Mouse (Mus musculus) liver, adult 2 months (tissue): ENCODE data around the gene Bcl6b. TPM values are rescaled to one million over a fixed set of nuclear protein-coding genes. Genes with fewer than 3 reads are reported as not detected.

ENCODE experiments used
- DNase-seq: peaks from one replicate; pipeline ENCODE4 v3.0.0-alpha.2; 2011; ENCODE audit warnings: low read depth, low spot score; ENCODE audit errors: extremely low read depth
- H3K27ac ChIP-seq: fragments of 200-500 bp; replicated peaks from 2 replicates; pipeline ENCODE4 v1.5.1; 2012; ENCODE audit warnings: low read depth, mild to moderate bottlenecking, control low read depth, inconsistent platforms, low read length; ENCODE audit not compliant: insufficient read depth
- H3K27me3 ChIP-seq: fragments of 200-500 bp; 2 replicates; pipeline ENCODE4 v1.6.1; 2012; ENCODE audit warnings: mild to moderate bottlenecking, moderate library complexity, low read length, inconsistent platforms; ENCODE audit not compliant: control insufficient read depth, insufficient read depth
- H3K36me3 ChIP-seq: fragments of 200-500 bp; 2 replicates; pipeline ENCODE4 v1.6.1; 2012; ENCODE audit warnings: low read length, inconsistent platforms; ENCODE audit not compliant: control insufficient read depth, insufficient read depth
- H3K4me1 ChIP-seq: fragments of 200-500 bp; 2 replicates; pipeline ENCODE4 v1.6.1; 2011; ENCODE audit warnings: low read length; ENCODE audit not compliant: control insufficient read depth, insufficient read depth
- H3K4me3 ChIP-seq: fragments of 200-500 bp; 2 replicates; pipeline ENCODE4 v1.5.1; 2011; ENCODE audit warnings: low read depth, mild to moderate bottlenecking, control low read depth, low read length, moderate library complexity; ENCODE audit not compliant: insufficient read depth
- H3K79me2 ChIP-seq: fragments of 200-500 bp; 2 replicates; pipeline ENCODE4 v1.6.1; 2012; ENCODE audit warnings: inconsistent platforms, mild to moderate bottlenecking, low read length, moderate library complexity; ENCODE audit not compliant: control insufficient read depth, insufficient read depth
- H3K9ac ChIP-seq: fragments of 200-500 bp; 2 replicates; pipeline ENCODE4 v1.6.1; 2012; ENCODE audit warnings: low read depth, mild to moderate bottlenecking, control low read depth, inconsistent platforms, low read length
- CTCF ChIP-seq: fragments of 200-500 bp; IDR thresholded peaks from 2 replicates; pipeline ENCODE4 v1.5.1; 2011; ENCODE audit warnings: low read depth, low read length, control low read depth
- POLR2A ChIP-seq: fragments of 200-500 bp; IDR thresholded peaks from 2 replicates; pipeline ENCODE4 v1.6.1; 2011; ENCODE audit warnings: low read length, control low read depth; ENCODE audit not compliant: insufficient read depth; ENCODE audit errors: extremely low read depth
- WGBS: fragments of 180-500 bp; shearing (Covaris S2); methylation state at CpG from one replicate; pipeline ENCODE4 v1.1.7; 2018; 5-methylcytosine and 5-hydroxymethylcytosine counted together
- polyA plus RNA-seq: library from polyadenylated mRNA; depleted of rRNA; stranded (reverse); fragments of >200 nt; gene quantifications from 2 replicates; pipeline ENCODE4 v1.2.3, GENCODE M21; 2012
- total RNA-seq: library from RNA; depleted of rRNA; stranded (reverse); fragments of >200 nt; gene quantifications from 2 replicates; pipeline ENCODE4 v1.2.3, GENCODE M21; 2014

The Bcl6b gene
- total and polyA plus RNA-seq, 2 experiments: 0.74 to 1.3 TPM

DNA sequence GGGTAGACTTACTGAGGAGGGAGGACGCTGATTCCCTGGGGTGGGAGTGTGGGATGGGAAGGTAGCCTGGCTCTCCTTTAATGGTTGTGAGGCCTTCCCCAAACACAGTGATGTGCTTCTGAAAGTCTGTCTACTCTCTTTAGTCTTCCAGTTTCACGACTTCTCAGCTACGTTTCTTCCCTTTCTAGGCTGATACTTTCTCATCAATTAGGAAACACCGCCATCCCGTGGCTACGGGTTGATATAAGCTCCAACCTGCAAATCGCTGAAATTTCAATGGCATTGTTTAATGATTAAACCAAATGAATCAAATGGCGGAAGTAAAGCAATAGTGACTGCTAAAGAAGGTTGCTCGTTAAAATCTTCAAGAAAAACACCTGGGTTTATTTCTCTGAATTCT, 16.7 kb downstream of the Bcl6b start:
- H3K27ac ChIP-seq: peak overlapping the region; percentile 53; the same call in 1 of the 2 replicates

DNA sequence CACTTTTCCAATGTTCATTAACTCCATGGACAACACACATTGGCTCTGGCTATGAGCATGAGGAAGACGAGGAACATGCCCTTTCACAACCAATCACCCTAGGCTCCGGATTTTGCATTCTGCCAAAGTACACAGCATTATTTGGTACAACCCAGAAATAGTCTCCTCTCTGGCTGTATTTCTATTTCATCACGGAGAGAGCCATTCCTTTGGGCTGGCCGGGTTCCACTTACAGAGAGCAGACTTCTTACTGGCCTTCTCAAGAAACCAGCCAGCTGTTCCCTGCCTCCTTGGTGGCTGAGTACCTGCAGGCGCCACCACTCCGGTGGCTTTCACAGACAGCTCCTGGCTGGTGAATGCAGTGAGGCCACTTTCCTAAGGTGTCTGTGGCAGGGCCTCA, 17.2 kb downstream of the Bcl6b start, which contains the start of gene Slc16a11:
Slc16a11 (plus strand) TSS at position 330 of the 400 bp plus-strand sequence.
- no peaks in the 10 kb centered on the region for H3K79me2 ChIP-seq
- no peaks in the 10 kb centered on the region for H3K36me3 ChIP-seq
- H3K27me3 ChIP-seq: no peaks in the 10 kb centered on the region
- H3K9ac ChIP-seq: peak within 1 kb of the TSS; percentile 58
- peaks cover 15% of the 10 kb centered on the region for H3K4me1 ChIP-seq
- 39% methylated on average over 6 of the region's 6 CpGs for WGBS
- peak; percentile 72 for DNase-seq
- H3K4me3 ChIP-seq: no peak within 1 kb of the TSS; the same call in 1 of the 2 replicates
- H3K27ac ChIP-seq: peak within 1 kb of the TSS; percentile 53
- TF ChIP-seq CTCF (no peak), POLR2A (no peak)

More for the DNA sequence above, 16.7 kb downstream of the Bcl6b start:
- 7% methylated on average over 9 of the region's 9 CpGs for WGBS
- no peaks in the 10 kb centered on the region for H3K79me2 ChIP-seq
- no peak overlapping the region for H3K4me3 ChIP-seq
- no peaks in the 10 kb centered on the region for H3K27me3 ChIP-seq
- H3K9ac ChIP-seq: peak overlapping the region; percentile 49; the same call in 1 of the 2 replicates
- no peaks in the 10 kb centered on the region for H3K36me3 ChIP-seq
- TF ChIP-seq POLR2A: no peak
- TF ChIP-seq CTCF: peak; percentile 64
- DNase-seq: peak; percentile 88
- H3K4me1 ChIP-seq: peaks cover 15% of the 10 kb centered on the region

DNA sequence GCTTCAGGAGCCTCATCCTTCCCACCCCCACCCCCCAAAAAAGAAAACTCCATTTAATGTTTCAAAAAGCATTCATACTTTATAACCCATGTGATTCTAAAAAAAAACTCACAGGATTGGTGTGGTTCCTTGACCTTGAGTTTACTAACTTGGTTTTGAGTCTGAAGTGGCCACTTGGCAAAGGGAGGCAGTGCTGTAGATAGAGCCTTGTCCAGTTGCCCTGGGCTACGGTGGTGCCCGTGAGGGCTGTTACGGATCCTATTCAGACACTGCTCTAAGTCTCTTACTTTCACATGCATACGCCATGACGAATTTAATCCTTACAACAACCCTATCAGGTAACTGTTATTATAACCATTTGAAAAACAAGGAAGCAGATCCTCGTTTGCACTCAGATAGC, 17.6 kb downstream of the Bcl6b start:
- Histone ChIP-seq H3K27ac (no peak overlapping the region), H3K79me2 (no peaks in the 10 kb centered on the region), H3K4me1 (peaks cover 15% of the 10 kb centered on the region), H3K27me3 (no peaks in the 10 kb centered on the region), H3K36me3 (no peaks in the 10 kb centered on the region), H3K4me3 (no peak overlapping the region), H3K9ac (no peak overlapping the region)
- TF ChIP-seq POLR2A (no peak), CTCF (no peak)
- no peak for DNase-seq
- WGBS: 89% methylated on average over 6 of the region's 6 CpGs

DNA sequence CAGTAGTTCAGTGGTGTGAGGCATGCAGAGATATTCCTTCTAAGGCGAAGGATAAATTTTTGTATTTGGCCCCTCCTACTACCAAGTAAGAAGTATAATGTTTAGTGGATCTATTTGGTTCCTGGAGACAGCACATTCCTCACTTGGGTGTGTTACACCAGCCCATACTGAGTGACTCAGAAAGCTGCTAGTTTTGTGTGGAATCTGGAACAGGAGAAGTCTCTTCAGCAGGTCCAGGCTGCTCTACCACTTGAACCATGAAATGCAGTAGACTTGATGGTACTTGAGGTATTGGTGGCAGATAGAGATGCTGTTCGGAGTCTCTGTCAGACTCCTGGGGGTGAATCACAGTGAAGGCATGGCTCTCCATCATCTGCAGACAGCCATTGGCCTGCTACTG, 18.9 kb downstream of the Bcl6b start:
- 98% methylated on average over 2 of the region's 2 CpGs for WGBS
- TF ChIP-seq CTCF (no peak), POLR2A (no peak)
- H3K4me1 ChIP-seq: peaks cover 15% of the 10 kb centered on the region
- H3K79me2 ChIP-seq: no peaks in the 10 kb centered on the region
- no peak overlapping the region for H3K9ac ChIP-seq
- H3K36me3 ChIP-seq: no peaks in the 10 kb centered on the region
- no peak overlapping the region for H3K27ac ChIP-seq
- no peaks in the 10 kb centered on the region for H3K27me3 ChIP-seq
- no peak for DNase-seq
- no peak overlapping the region for H3K4me3 ChIP-seq

DNA sequence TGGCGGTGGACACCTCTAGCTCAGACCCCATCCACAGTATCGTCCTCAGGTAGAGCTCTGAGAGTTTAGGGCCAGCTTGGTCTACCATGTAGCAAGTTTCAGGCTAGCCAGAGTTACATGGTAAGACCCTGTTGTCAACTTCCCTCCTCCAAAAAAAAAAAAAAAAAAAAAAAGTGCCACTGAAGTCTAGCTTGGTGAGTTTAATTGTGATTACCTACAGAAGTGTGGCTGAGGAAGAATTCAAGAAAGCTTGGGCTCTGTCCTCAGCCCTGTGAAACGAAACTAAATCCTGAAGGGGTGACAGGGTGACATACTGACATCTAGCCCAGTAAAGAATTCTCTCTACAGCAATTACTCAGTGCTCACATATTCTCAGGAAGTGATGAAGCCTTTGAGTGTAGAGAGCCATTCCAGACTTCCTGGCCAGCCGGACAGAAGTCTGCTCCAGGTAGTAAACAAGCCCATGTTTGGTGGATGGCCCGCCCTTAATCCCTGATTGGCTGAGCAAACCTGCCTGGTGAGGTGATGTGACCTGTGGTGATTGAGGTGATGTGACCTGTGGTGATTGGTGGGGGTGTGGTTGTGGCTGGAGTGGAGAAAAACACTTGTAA, 20.7 kb downstream of the Bcl6b start:
- no peaks in the 10 kb centered on the region for H3K36me3 ChIP-seq
- H3K79me2 ChIP-seq: no peaks in the 10 kb centered on the region
- H3K27ac ChIP-seq: no peak overlapping the region
- WGBS: 79% methylated on average over 5 of the region's 5 CpGs
- H3K9ac ChIP-seq: no peak overlapping the region
- peaks cover 15% of the 10 kb centered on the region for H3K4me1 ChIP-seq
- DNase-seq: no peak
- TF ChIP-seq CTCF: no peak
- no peak for TF ChIP-seq POLR2A
- H3K27me3 ChIP-seq: no peaks in the 10 kb centered on the region
- H3K4me3 ChIP-seq: no peak overlapping the region

DNA sequence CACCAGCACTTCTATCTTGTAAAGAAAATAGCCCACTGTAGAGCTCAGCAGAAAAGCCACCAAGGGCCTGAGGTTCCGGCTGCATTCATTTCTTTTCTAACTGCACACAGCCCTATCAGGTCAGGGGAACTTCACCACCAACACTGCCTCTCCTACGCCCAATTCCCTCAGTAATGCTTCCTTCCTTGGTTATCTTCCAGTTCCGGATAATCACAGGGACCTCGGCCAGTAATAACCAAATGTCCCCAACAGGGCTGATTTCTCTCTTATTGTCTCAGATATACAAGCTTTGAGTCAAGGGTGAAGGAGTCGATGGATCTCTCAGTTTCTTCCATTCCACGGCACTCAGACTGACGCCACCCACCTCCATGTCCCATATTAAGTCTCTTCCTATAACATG, 22.3 kb downstream of the Bcl6b start:
- H3K27me3 ChIP-seq: no peaks in the 10 kb centered on the region
- no peak overlapping the region for H3K4me3 ChIP-seq
- 80% methylated on average over 7 of the region's 7 CpGs for WGBS
- H3K36me3 ChIP-seq: no peaks in the 10 kb centered on the region
- no peak for DNase-seq
- H3K4me1 ChIP-seq: peaks cover 3% of the 10 kb centered on the region; the same call in 1 of the 2 replicates
- TF ChIP-seq POLR2A (no peak), CTCF (no peak)
- H3K79me2 ChIP-seq: no peaks in the 10 kb centered on the region
- H3K27ac ChIP-seq: no peak overlapping the region
- no peak overlapping the region for H3K9ac ChIP-seq
